Comparison of ENCODE assay signal across 10 mouse cellular contexts in the genomic region with DNA sequence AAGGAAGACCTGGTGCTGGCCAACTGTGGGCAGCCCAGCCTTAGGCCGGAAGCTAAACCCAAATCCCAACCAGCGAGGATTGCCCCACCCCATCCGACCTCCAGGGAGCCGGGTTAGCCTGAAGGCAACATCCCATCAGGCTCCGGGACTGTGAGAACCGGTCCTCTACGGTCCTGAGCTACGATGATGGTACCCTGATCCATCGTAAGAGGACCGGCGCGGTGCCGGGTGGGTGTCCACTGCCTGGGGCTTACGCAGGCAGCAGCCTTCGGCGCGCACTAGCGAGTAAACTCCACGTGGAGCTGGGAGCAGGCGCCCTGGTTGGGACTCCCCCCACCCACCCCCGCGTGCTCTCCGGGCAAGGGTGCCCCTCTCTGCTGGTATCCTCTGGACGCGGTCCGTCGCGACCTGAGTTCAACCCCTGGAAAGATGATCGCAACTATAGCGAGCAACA. TPM values are rescaled to one million over a fixed set of nuclear protein-coding genes. Genes with fewer than 3 reads are reported as not detected.
DNase-seq lines count a peak whose midpoint lies in the region; ATAC-seq and TF ChIP-seq lines count a peak whose summit lies in the region.
"Had no signal": no experiment of that assay in that cellular context is flagged by ENCODE, and none has a peak within 500 bp of the region (broad histone marks: within the 10 kb centered on the region; RNA-seq: fewer than 3 reads in every experiment).

No protein-coding gene starts in this region.

- H3K4me3 ChIP-seq in heart, embryonic 11.5 days (ENCODE audit: low read depth, low read length): peak overlapping the region; percentile 29
- peak overlapping the region; percentile 42 for H3K4me3 ChIP-seq in midbrain, embryonic 10.5 days
- no peak overlapping the region for H3K4me3 ChIP-seq in midbrain, postnatal 0 days (ENCODE audit: low read depth, low read length)
- 0 out of 2 replicates have a peak overlapping the region, but pooled peaks have one; percentile 3 for H3K4me3 ChIP-seq in intestine, postnatal 0 days (ENCODE audit: low read depth, low read length)
- no peak overlapping the region for H3K4me3 ChIP-seq in neural tube, embryonic 11.5 days (ENCODE audit: low read depth, low read length)

- no peak for TF ChIP-seq CTCF in midbrain, postnatal 0 days (IDR thresholded peaks at IDR 0.05)
- TF ChIP-seq CTCF in intestine, postnatal 0 days (IDR thresholded peaks at IDR 0.05; ENCODE audit: low read depth): no peak

- H3K36me3 ChIP-seq in heart, embryonic 11.5 days (ENCODE audit: control insufficient read depth, insufficient read depth, low read length): no peaks in the 10 kb centered on the region
- no peaks in the 10 kb centered on the region for H3K36me3 ChIP-seq in midbrain, embryonic 10.5 days
- H3K36me3 ChIP-seq in midbrain, postnatal 0 days (ENCODE audit: insufficient read depth, low read length): no peaks in the 10 kb centered on the region
- H3K36me3 ChIP-seq in intestine, postnatal 0 days (ENCODE audit: control insufficient read depth, insufficient read depth): no peaks in the 10 kb centered on the region
- no peaks in the 10 kb centered on the region for H3K36me3 ChIP-seq in neural tube, embryonic 11.5 days (ENCODE audit: control insufficient read depth, insufficient read depth, low read length)

- WGBS in heart, embryonic 11.5 days (ENCODE audit: insufficient replicate concordance): 2% methylated on average over 30 of the region's 30 CpGs
- WGBS in midbrain, embryonic 10.5 days: under 1% methylated on average over 30 of the region's 30 CpGs
- WGBS in midbrain, postnatal 0 days: under 1% methylated on average over 30 of the region's 30 CpGs
- 1% methylated on average over 30 of the region's 30 CpGs for WGBS in intestine, postnatal 0 days
- under 1% methylated on average over 30 of the region's 30 CpGs for WGBS in neural tube, embryonic 11.5 days

- ATAC-seq in heart, embryonic 11.5 days (replicated peaks; ENCODE audit: insufficient number of reproducible peaks, low FRiP score, low TSS enrichment): no peak
- no peak for ATAC-seq in midbrain, postnatal 0 days (ENCODE audit: low FRiP score)
- no peak for ATAC-seq in intestine, postnatal 0 days
- no peak for ATAC-seq in neural tube, embryonic 11.5 days (ENCODE audit: insufficient read depth, low FRiP score, low TSS enrichment)
- no peak for ATAC-seq in frontal cortex, adult (ENCODE audit: low TSS enrichment)

- no peak overlapping the region for H3K27ac ChIP-seq in heart, embryonic 11.5 days (ENCODE audit: low read depth, low read length)
- peak overlapping the region; percentile 58 for H3K27ac ChIP-seq in midbrain, embryonic 10.5 days (replicated peaks)
- H3K27ac ChIP-seq in midbrain, postnatal 0 days (ENCODE audit: low read depth, low read length): no peak overlapping the region
- H3K27ac ChIP-seq in intestine, postnatal 0 days (ENCODE audit: low read depth, low read length): no peak overlapping the region
- no peak overlapping the region for H3K27ac ChIP-seq in neural tube, embryonic 11.5 days (ENCODE audit: low read depth, low read length)

- H3K4me1 ChIP-seq in heart, embryonic 11.5 days (ENCODE audit: control insufficient read depth, insufficient read depth, low read length): no peaks in the 10 kb centered on the region
- H3K4me1 ChIP-seq in midbrain, embryonic 10.5 days: peaks cover 36% of the 10 kb centered on the region
- H3K4me1 ChIP-seq in midbrain, postnatal 0 days (ENCODE audit: insufficient read depth, low read length): no peaks in the 10 kb centered on the region
- no peaks in the 10 kb centered on the region for H3K4me1 ChIP-seq in intestine, postnatal 0 days (replicated peaks; ENCODE audit: control insufficient read depth, insufficient read depth, low read length)
- H3K4me1 ChIP-seq in neural tube, embryonic 11.5 days (ENCODE audit: control insufficient read depth, insufficient read depth, low read length): no peaks in the 10 kb centered on the region

- intact Hi-C loops in heart, postnatal 10 days (cut with DNase I): no loop called here

- no peaks in the 10 kb centered on the region for H3K9me3 ChIP-seq in heart, embryonic 11.5 days (replicated peaks; ENCODE audit: control insufficient read depth, low read length)
- no peaks in the 10 kb centered on the region for H3K9me3 ChIP-seq in midbrain, embryonic 10.5 days (replicated peaks)
- no peaks in the 10 kb centered on the region for H3K9me3 ChIP-seq in midbrain, postnatal 0 days (ENCODE audit: low read length)
- H3K9me3 ChIP-seq in intestine, postnatal 0 days (ENCODE audit: control insufficient read depth): no peaks in the 10 kb centered on the region
- H3K9me3 ChIP-seq in neural tube, embryonic 11.5 days (ENCODE audit: control insufficient read depth, low read length): no peaks in the 10 kb centered on the region

- H3K4me2 ChIP-seq in heart, embryonic 11.5 days: peak overlapping the region; percentile 55
- no peak overlapping the region for H3K4me2 ChIP-seq in midbrain, postnatal 0 days (ENCODE audit: low read depth, low read length, poor library complexity, severe bottlenecking)
- no peak overlapping the region for H3K4me2 ChIP-seq in intestine, postnatal 0 days (replicated peaks; ENCODE audit: low read depth)
- peak overlapping the region; percentile 16; the same call in 1 of the 2 replicates for H3K4me2 ChIP-seq in neural tube, embryonic 11.5 days (ENCODE audit: low read depth)

- H3K9ac ChIP-seq in heart, embryonic 11.5 days (ENCODE audit: low read depth, low read length): no peak overlapping the region
- no peak overlapping the region for H3K9ac ChIP-seq in midbrain, postnatal 0 days (replicated peaks; ENCODE audit: low read length, poor library complexity, severe bottlenecking)
- H3K9ac ChIP-seq in intestine, postnatal 0 days (ENCODE audit: low read depth, low read length): no peak overlapping the region
- no peak overlapping the region for H3K9ac ChIP-seq in neural tube, embryonic 11.5 days (ENCODE audit: low read length)

- H3K27me3 ChIP-seq in heart, embryonic 11.5 days (ENCODE audit: control insufficient read depth, insufficient read depth, low read length): peaks cover 71% of the 10 kb centered on the region
- peaks cover 100% of the 10 kb centered on the region for H3K27me3 ChIP-seq in midbrain, embryonic 10.5 days (ENCODE audit: low read depth, poor library complexity, severe bottlenecking)
- peaks cover 86% of the 10 kb centered on the region for H3K27me3 ChIP-seq in midbrain, postnatal 0 days (ENCODE audit: insufficient read depth, low read length)
- peaks cover 61% of the 10 kb centered on the region for H3K27me3 ChIP-seq in intestine, postnatal 0 days (replicated peaks; ENCODE audit: control insufficient read depth, insufficient read depth, low read length)
- peaks cover 85% of the 10 kb centered on the region for H3K27me3 ChIP-seq in neural tube, embryonic 11.5 days (ENCODE audit: control insufficient read depth, insufficient read depth, low read length)

- DNase-seq in heart, postnatal 10 days: no peak
- peak; percentile 45 for DNase-seq in midbrain, embryonic 10.5 days (ENCODE audit: low spot score)
- DNase-seq in midbrain, postnatal 0 days (ENCODE audit: low spot score): no peak
- no peak for DNase-seq in neural tube, embryonic 11.5 days (ENCODE audit: low spot score)
- no peak for DNase-seq in gastrocnemius, adult 18-20 months (ENCODE audit: low spot score)
- DNase-seq: cerebellum, adult 11-12 months; kidney, adult 18-20 months had no signal

RNA-seq across cellular contexts. Expression of a gene that starts 16.9 kb away (rescaled TPM):
- polyA plus RNA-seq in heart, embryonic 11.5 days (2014; fragmentation: Nextera tagmentation; extraction: Ambion mirVana): 0.25 and 1.6 TPM in 2 replicates
- not detected for total RNA-seq in heart, postnatal 10 days (2021)
- polyA plus RNA-seq in midbrain, embryonic 10.5 days (2016; fragmentation: Nextera tagmentation; extraction: Ambion mirVana): 9.1 and 9.4 TPM in 2 replicates
- 0.19 and 1.6 TPM in 2 replicates for total RNA-seq in midbrain, postnatal 0 days (2014; rRNA removed)
- 5.1 and 7.6 TPM in 2 replicates for polyA plus RNA-seq in midbrain, postnatal 0 days (2015; fragmentation: Nextera tagmentation; extraction: Ambion mirVana)
- not detected in 2 replicates for polyA plus RNA-seq in intestine, postnatal 0 days (2015; fragmentation: Nextera tagmentation; extraction: Ambion mirVana)
- not detected in 2 replicates for polyA plus RNA-seq in neural tube, embryonic 11.5 days (2014; fragmentation: Nextera tagmentation; extraction: Ambion mirVana)
- not detected for total RNA-seq in gastrocnemius, adult 18-20 months (2021)

Comparison
In these comparisons a context has a peak if more than half of its experiments do, and no peak if none do; other contexts are left out.
1. H3K4me3 ChIP-seq: peak in heart, embryonic 11.5 days (single experiment), midbrain, embryonic 10.5 days (single experiment) and intestine, postnatal 0 days (single experiment); none in midbrain, postnatal 0 days (single experiment) and neural tube, embryonic 11.5 days (single experiment).
2. H3K4me2 ChIP-seq: peak in heart, embryonic 11.5 days (single experiment) and neural tube, embryonic 11.5 days (single experiment); none in midbrain, postnatal 0 days (single experiment) and intestine, postnatal 0 days (single experiment).